Mouse (Mus musculus): ENCODE results near the gene Vgll1. TPM values are rescaled to one million over a fixed set of nuclear protein-coding genes. Genes with fewer than 3 reads are reported as not detected.

The Vgll1 gene
- polyA plus RNA-seq (2016; fragmentation: Nextera tagmentation; extraction: Ambion mirVana) = 0.07 and 0.10 TPM in 2 replicates

- WGBS = 82% methylated on average over 4 of the region's 4 CpGs
- Histone ChIP-seq H3K4me3 (no peak within 1 kb of the TSS), H3K36me3 (no peaks in the 10 kb centered on the region), H3K4me1 (no peaks in the 10 kb centered on the region), H3K27me3 (ENCODE audit: low read depth, poor library complexity, severe bottlenecking) (no peaks in the 10 kb centered on the region), H3K27ac (replicated peaks) (no peak within 1 kb of the TSS), H3K9me3 (replicated peaks) (no peaks in the 10 kb centered on the region)
- DNase-seq (ENCODE audit: low spot score) = no peak
Observed at GRCm38 (mm10) chrX:57087806-57088205, at the start of gene Vgll1. Gene Vgll1 (plus strand): TSS chrX:57088106.

DNA sequence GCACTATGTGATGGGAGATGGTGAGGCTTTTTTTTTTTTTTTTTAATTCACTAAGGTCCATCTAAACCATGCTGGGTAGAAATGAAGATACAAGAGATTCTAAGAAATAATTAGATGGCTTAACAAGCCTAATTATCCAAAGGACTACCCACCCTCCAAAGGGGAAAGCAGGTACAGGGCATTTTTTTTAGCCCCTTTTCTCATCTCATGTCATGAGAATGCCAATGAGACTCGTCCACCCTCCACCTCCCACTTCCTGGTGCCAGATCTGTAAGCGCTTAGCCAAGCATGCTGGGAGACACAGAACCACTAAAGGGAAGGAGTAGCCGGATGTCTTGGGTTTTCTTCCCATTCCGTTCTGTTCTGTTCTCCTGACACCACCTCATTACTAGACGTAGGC, 45.1 kb upstream of the Vgll1 start, which contains the start of gene Brs3:
Brs3 (plus strand) TSS at position 301 of the 400 bp plus-strand sequence.
- Histone ChIP-seq H3K4me1 (no peaks in the 10 kb centered on the region), H3K36me3 (no peaks in the 10 kb centered on the region), H3K9me3 (replicated peaks) (no peaks in the 10 kb centered on the region), H3K27ac (replicated peaks) (no peak within 1 kb of the TSS), H3K27me3 (ENCODE audit: low read depth, poor library complexity, severe bottlenecking) (no peaks in the 10 kb centered on the region), H3K4me3 (no peak within 1 kb of the TSS)
- DNase-seq (ENCODE audit: low spot score) = no peak
- WGBS = 84% methylated on average over 5 of the region's 5 CpGs

GRCm38 (mm10) chrX:57043869-57044268, 44.0 kb upstream of the Vgll1 start:
- Histone ChIP-seq H3K4me1 (no peaks in the 10 kb centered on the region), H3K4me3 (no peak overlapping the region), H3K9me3 (replicated peaks) (no peaks in the 10 kb centered on the region), H3K36me3 (no peaks in the 10 kb centered on the region), H3K27ac (replicated peaks) (no peak overlapping the region), H3K27me3 (ENCODE audit: low read depth, poor library complexity, severe bottlenecking) (no peaks in the 10 kb centered on the region)
- 83% methylated on average over 6 of the region's 6 CpGs for WGBS
- no peak for DNase-seq (ENCODE audit: low spot score)

DNA sequence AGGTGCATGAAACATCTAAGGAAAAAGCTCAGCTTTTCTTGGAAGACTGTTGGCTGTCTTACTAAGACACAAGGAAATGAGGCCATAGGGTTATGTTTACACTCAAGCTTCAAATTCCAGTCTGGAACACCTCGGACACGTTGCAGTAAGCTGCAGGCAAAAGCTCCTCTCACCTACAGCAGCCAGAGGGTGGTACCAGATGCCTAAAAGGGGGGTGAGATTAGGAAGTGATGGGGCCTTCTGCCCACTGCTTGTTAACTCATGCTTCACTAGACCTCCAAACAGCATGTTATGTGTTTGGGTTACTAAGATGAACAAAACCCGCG, 35.1 kb upstream of the Vgll1 start:
- peaks cover 4% of the 10 kb centered on the region; the same call in 1 of the 2 replicates for H3K4me1 ChIP-seq
- no peak for DNase-seq (ENCODE audit: low spot score)
- H3K9me3 ChIP-seq (replicated peaks) = no peaks in the 10 kb centered on the region
- H3K27me3 ChIP-seq (ENCODE audit: low read depth, poor library complexity, severe bottlenecking) = no peaks in the 10 kb centered on the region
- 19% methylated on average over 4 of the region's 4 CpGs for WGBS
- peak overlapping the region; percentile 95 for H3K27ac ChIP-seq (replicated peaks)
- peaks cover 25% of the 10 kb centered on the region for H3K36me3 ChIP-seq
- peak overlapping the region; percentile 63 for H3K4me3 ChIP-seq

- H3K36me3 ChIP-seq = peaks cover 30% of the 10 kb centered on the region
- H3K27me3 ChIP-seq (ENCODE audit: low read depth, poor library complexity, severe bottlenecking) = no peaks in the 10 kb centered on the region
- peaks cover 4% of the 10 kb centered on the region; the same call in 1 of the 2 replicates for H3K4me1 ChIP-seq
- peak within 1 kb of the TSS; percentile 95 for H3K27ac ChIP-seq (replicated peaks)
- DNase-seq (ENCODE audit: low spot score) = peak; percentile 82
- 27% methylated on average over 76 of the region's 85 CpGs for WGBS
- peak within 1 kb of the TSS; percentile 63 for H3K4me3 ChIP-seq
- no peaks in the 10 kb centered on the region for H3K9me3 ChIP-seq (replicated peaks)
Observed at GRCm38 (mm10) chrX:57053174-57053992, 34.5 kb upstream of the Vgll1 start, which contains the start of gene Htatsf1. Gene Htatsf1 (plus strand): TSS chrX:57053583.

- no peaks in the 10 kb centered on the region for H3K9me3 ChIP-seq (replicated peaks)
- H3K4me3 ChIP-seq = peak overlapping the region; percentile 63
- H3K4me1 ChIP-seq = peaks cover 4% of the 10 kb centered on the region; the same call in 1 of the 2 replicates
- peak overlapping the region; percentile 95 for H3K27ac ChIP-seq (replicated peaks)
- peaks cover 32% of the 10 kb centered on the region for H3K36me3 ChIP-seq
- DNase-seq (ENCODE audit: low spot score) = no peak
- 30% methylated on average over 11 of the region's 11 CpGs for WGBS
- H3K27me3 ChIP-seq (ENCODE audit: low read depth, poor library complexity, severe bottlenecking) = no peaks in the 10 kb centered on the region
Observed at GRCm38 (mm10) chrX:57053993-57054385, 33.9 kb upstream of the Vgll1 start.

GRCm38 (mm10) chrX:57081496-57081895, 6.4 kb upstream of the Vgll1 start:
- no peaks in the 10 kb centered on the region for H3K27me3 ChIP-seq (ENCODE audit: low read depth, poor library complexity, severe bottlenecking)
- H3K4me1 ChIP-seq = no peaks in the 10 kb centered on the region
- no peaks in the 10 kb centered on the region for H3K36me3 ChIP-seq
- WGBS = 80% methylated on average over 5 of the region's 5 CpGs
- no peak for DNase-seq (ENCODE audit: low spot score)
- H3K27ac ChIP-seq (replicated peaks) = no peak overlapping the region
- no peak overlapping the region for H3K4me3 ChIP-seq
- no peaks in the 10 kb centered on the region for H3K9me3 ChIP-seq (replicated peaks)

DNA sequence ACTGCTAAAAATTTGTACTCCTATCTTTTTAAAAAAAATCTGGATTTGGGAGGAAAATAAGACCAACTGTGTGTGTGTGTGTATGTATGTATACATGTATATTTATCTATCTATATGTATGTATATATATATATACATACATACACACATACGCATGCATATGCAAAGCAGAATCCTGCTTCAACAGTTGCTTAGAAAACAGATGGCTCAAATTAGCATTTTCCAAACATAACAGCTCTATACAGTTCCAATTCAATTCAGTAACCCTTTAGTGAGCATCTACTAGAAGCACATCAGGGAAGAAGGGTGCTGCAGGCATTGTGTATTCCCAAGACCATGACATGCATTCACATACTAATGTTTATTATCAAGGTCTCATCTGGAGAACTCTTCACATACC, 15.5 kb downstream of the Vgll1 start:
- no peaks in the 10 kb centered on the region for H3K4me1 ChIP-seq
- no peaks in the 10 kb centered on the region for H3K9me3 ChIP-seq (replicated peaks)
- H3K27me3 ChIP-seq (ENCODE audit: low read depth, poor library complexity, severe bottlenecking) = no peaks in the 10 kb centered on the region
- no peak overlapping the region for H3K4me3 ChIP-seq
- H3K36me3 ChIP-seq = no peaks in the 10 kb centered on the region
- no peak for DNase-seq (ENCODE audit: low spot score)
- no peak overlapping the region for H3K27ac ChIP-seq (replicated peaks)
- WGBS = 83% methylated on average over 1 of the region's 1 CpGs

GRCm38 (mm10) chrX:57106956-57107355, 19.1 kb downstream of the Vgll1 start:
- Histone ChIP-seq H3K4me1 (no peaks in the 10 kb centered on the region), H3K36me3 (no peaks in the 10 kb centered on the region), H3K9me3 (replicated peaks) (no peaks in the 10 kb centered on the region), H3K27me3 (ENCODE audit: low read depth, poor library complexity, severe bottlenecking) (no peaks in the 10 kb centered on the region), H3K27ac (replicated peaks) (no peak overlapping the region), H3K4me3 (no peak overlapping the region)
- 92% methylated on average over 3 of the region's 3 CpGs for WGBS
- DNase-seq (ENCODE audit: low spot score) = no peak

- Histone ChIP-seq H3K9me3 (replicated peaks) (no peaks in the 10 kb centered on the region), H3K27me3 (ENCODE audit: low read depth, poor library complexity, severe bottlenecking) (no peaks in the 10 kb centered on the region), H3K4me3 (no peak overlapping the region), H3K4me1 (no peaks in the 10 kb centered on the region), H3K27ac (replicated peaks) (no peak overlapping the region), H3K36me3 (no peaks in the 10 kb centered on the region)
- no peak for DNase-seq (ENCODE audit: low spot score)
- 83% methylated on average over 8 of the region's 8 CpGs for WGBS
Observed at GRCm38 (mm10) chrX:57118143-57118542, 30.2 kb downstream of the Vgll1 start.

DNA sequence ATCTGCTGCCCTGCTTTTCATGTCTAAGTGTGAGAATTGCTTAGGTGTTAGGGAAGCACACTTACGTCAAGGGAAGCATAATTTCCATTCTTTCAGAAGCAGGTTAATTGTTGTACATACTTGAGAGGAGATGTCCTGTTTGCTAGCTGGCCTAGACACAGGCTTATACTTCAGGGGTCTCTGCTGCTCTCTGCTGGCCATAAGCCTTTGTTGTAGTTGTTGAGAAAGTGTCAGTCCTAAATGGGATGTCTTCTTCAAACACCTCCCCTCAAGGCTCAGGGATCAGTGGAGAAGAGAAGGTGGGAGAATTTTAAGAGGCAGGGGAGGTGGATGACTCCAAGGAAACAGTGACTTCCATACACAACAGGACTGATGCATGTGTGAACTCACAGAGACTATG, 32.9 kb downstream of the Vgll1 start:
- Histone ChIP-seq H3K9me3 (replicated peaks) (no peaks in the 10 kb centered on the region), H3K36me3 (no peaks in the 10 kb centered on the region), H3K27me3 (ENCODE audit: low read depth, poor library complexity, severe bottlenecking) (no peaks in the 10 kb centered on the region), H3K4me1 (no peaks in the 10 kb centered on the region), H3K4me3 (no peak overlapping the region), H3K27ac (replicated peaks) (no peak overlapping the region)
- no peak for DNase-seq (ENCODE audit: low spot score)
- WGBS = 85% methylated on average over 1 of the region's 1 CpGs

DNA sequence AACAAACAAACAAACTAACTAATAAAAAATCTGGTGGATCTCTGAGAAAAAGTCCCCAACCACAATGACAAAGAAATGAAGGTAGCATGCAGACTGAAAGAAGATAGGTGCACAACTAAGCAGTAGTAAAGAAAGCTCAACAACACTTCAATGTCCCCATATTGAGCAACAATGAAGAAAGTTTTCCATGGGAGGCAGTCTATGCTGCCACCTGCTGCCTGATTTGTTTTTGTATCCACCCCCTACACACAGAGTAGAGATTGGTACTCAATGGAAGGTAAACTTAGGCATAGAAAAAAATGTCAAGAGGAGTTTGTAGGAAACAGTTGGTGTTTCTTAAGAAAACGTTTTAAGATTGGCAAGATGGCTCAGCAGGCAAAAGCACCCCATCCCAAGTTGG, 42.7 kb downstream of the Vgll1 start:
- no peaks in the 10 kb centered on the region for H3K36me3 ChIP-seq
- WGBS = 41% methylated on average over 1 of the region's 1 CpGs
- H3K27me3 ChIP-seq (ENCODE audit: low read depth, poor library complexity, severe bottlenecking) = no peaks in the 10 kb centered on the region
- H3K4me3 ChIP-seq = no peak overlapping the region
- no peak for DNase-seq (ENCODE audit: low spot score)
- no peaks in the 10 kb centered on the region for H3K4me1 ChIP-seq
- H3K27ac ChIP-seq (replicated peaks) = no peak overlapping the region
- no peaks in the 10 kb centered on the region for H3K9me3 ChIP-seq (replicated peaks)

GRCm38 (mm10) chrX:57137627-57138026, 49.7 kb downstream of the Vgll1 start:
- H3K9me3 ChIP-seq (replicated peaks) = no peaks in the 10 kb centered on the region
- DNase-seq (ENCODE audit: low spot score) = no peak
- H3K36me3 ChIP-seq = no peaks in the 10 kb centered on the region
- no peaks in the 10 kb centered on the region for H3K4me1 ChIP-seq
- no peak overlapping the region for H3K4me3 ChIP-seq
- H3K27ac ChIP-seq (replicated peaks) = no peak overlapping the region
- H3K27me3 ChIP-seq (ENCODE audit: low read depth, poor library complexity, severe bottlenecking) = no peaks in the 10 kb centered on the region

Data from midbrain, embryonic 10.5 days (tissue).